In the genomic region with DNA sequence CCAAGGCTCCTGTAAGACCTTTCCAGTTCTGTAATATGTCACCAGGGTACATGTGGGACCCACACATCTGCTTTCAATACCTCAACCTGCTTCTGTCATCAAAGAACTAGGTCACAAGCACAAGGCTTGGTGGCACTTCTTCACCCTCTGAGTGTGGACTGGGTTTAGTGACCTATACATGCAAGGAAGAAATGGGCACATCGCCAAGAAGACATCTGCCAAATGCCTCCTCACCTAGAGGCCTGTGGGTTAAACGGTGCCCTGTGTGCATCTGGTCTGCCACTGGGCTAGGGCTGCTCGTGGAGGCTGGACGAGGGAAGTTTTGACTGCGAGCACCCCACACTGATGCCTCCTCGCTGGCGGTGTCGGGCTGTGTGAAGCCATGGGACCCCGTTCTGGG, we compare ENCODE assay signal across 15 mouse cellular contexts.
"Had no signal": no experiment of that assay in that cellular context is flagged by ENCODE, and none has a peak within 500 bp of the region (broad histone marks: within the 10 kb centered on the region; RNA-seq: fewer than 3 reads in every experiment).

No protein-coding gene starts in this region.

- H3K27ac ChIP-seq: kidney, postnatal 0 days; limb, embryonic 12.5 days; limb, embryonic 15.5 days; liver, embryonic 15.5 days; macrophage; midbrain, embryonic 13.5 days had no signal

- H3K4me1 ChIP-seq: liver, embryonic 15.5 days had no signal

- DNase-seq: kidney, adult 9 months; kidney, postnatal 36 days; layer of hippocampus, postnatal 36 days; left cerebral cortex, postnatal 4 days; lung, adult 18-20 months; lung, postnatal 14 days; thymus, adult 18-20 months; thymus, postnatal 36 days had no signal

- H3K4me3 ChIP-seq: limb, embryonic 12.5 days; limb, embryonic 15.5 days; liver, embryonic 15.5 days; midbrain, embryonic 13.5 days had no signal

- H3K4me2 ChIP-seq: limb, embryonic 12.5 days; limb, embryonic 15.5 days; liver, embryonic 11.5 days; liver, embryonic 15.5 days; midbrain, embryonic 13.5 days had no signal

- H3K9me3 ChIP-seq: limb, embryonic 12.5 days; limb, embryonic 15.5 days; liver, embryonic 15.5 days; midbrain, embryonic 13.5 days had no signal

- ATAC-seq: midbrain, embryonic 13.5 days had no signal

- H3K9ac ChIP-seq: limb, embryonic 12.5 days; limb, embryonic 15.5 days; liver, embryonic 15.5 days; midbrain, embryonic 13.5 days had no signal

- H3K36me3 ChIP-seq: limb, embryonic 12.5 days; limb, embryonic 15.5 days; liver, embryonic 15.5 days; midbrain, embryonic 13.5 days had no signal

- H3K27me3 ChIP-seq: limb, embryonic 12.5 days; limb, embryonic 15.5 days; liver, embryonic 15.5 days had no signal
